Mouse (Mus musculus): ENCODE data around the gene Macrod2. TPM values are rescaled to one million over a fixed set of nuclear protein-coding genes. Genes with fewer than 3 reads are reported as not detected.

Gene Macrod2
- polyA plus RNA-seq, 1 experiment: not detected

- no peak for TF ChIP-seq CTCF (IDR thresholded peaks at IDR 0.05; ENCODE audit: insufficient read depth, low read depth, low read length)
- Histone ChIP-seq H3K4me1 (ENCODE audit: control insufficient read depth, insufficient read depth, low read length) (no peaks in the 10 kb centered on the region), H3K27ac (ENCODE audit: insufficient read depth, low read depth, low read length) (no peak overlapping the region), H3K4me3 (ENCODE audit: insufficient read depth, low read depth, low read length) (no peak overlapping the region)
- 89% methylated on average over 4 of the region's 4 CpGs for WGBS
Observed at GRCm38 (mm10) chr2:141800236-141800635, 1405.1 kb downstream of the Macrod2 start.

GRCm38 (mm10) chr2:141800909-141801308, 1405.8 kb downstream of the Macrod2 start:
- no peak for TF ChIP-seq CTCF (IDR thresholded peaks at IDR 0.05; ENCODE audit: insufficient read depth, low read depth, low read length)
- no peak for TF ChIP-seq POLR2A (IDR thresholded peaks at IDR 0.05; ENCODE audit: insufficient read depth, low read depth, low read length)
- 74% methylated on average over 2 of the region's 2 CpGs for WGBS
- Histone ChIP-seq H3K4me1 (ENCODE audit: control insufficient read depth, insufficient read depth, low read length) (no peaks in the 10 kb centered on the region), H3K27ac (ENCODE audit: insufficient read depth, low read depth, low read length) (no peak overlapping the region), H3K4me3 (ENCODE audit: insufficient read depth, low read depth, low read length) (no peak overlapping the region)

GRCm38 (mm10) chr2:141816266-141816665, 1421.2 kb downstream of the Macrod2 start:
- TF ChIP-seq CTCF (IDR thresholded peaks at IDR 0.05; ENCODE audit: insufficient read depth, low read depth, low read length): no peak
- TF ChIP-seq POLR2A (IDR thresholded peaks at IDR 0.05; ENCODE audit: insufficient read depth, low read depth, low read length): no peak
- Histone ChIP-seq H3K27ac (ENCODE audit: insufficient read depth, low read depth, low read length) (no peak overlapping the region), H3K4me3 (ENCODE audit: insufficient read depth, low read depth, low read length) (no peak overlapping the region), H3K4me1 (ENCODE audit: control insufficient read depth, insufficient read depth, low read length) (no peaks in the 10 kb centered on the region)
- WGBS: 96% methylated on average over 4 of the region's 4 CpGs

GRCm38 (mm10) chr2:141817546-141818180, 1422.6 kb downstream of the Macrod2 start:
- WGBS: 45% methylated on average over 4 of the region's 4 CpGs
- no peak for TF ChIP-seq POLR2A (IDR thresholded peaks at IDR 0.05; ENCODE audit: insufficient read depth, low read depth, low read length)
- no peak for TF ChIP-seq CTCF (IDR thresholded peaks at IDR 0.05; ENCODE audit: insufficient read depth, low read depth, low read length)
- no peak overlapping the region for H3K4me3 ChIP-seq (ENCODE audit: insufficient read depth, low read depth, low read length)
- no peaks in the 10 kb centered on the region for H3K4me1 ChIP-seq (ENCODE audit: control insufficient read depth, insufficient read depth, low read length)
- H3K27ac ChIP-seq (ENCODE audit: insufficient read depth, low read depth, low read length): no peak overlapping the region

- Histone ChIP-seq H3K27ac (ENCODE audit: insufficient read depth, low read depth, low read length) (no peak overlapping the region), H3K4me1 (ENCODE audit: control insufficient read depth, insufficient read depth, low read length) (no peaks in the 10 kb centered on the region), H3K4me3 (ENCODE audit: insufficient read depth, low read depth, low read length) (no peak overlapping the region)
- no peak for TF ChIP-seq CTCF (IDR thresholded peaks at IDR 0.05; ENCODE audit: insufficient read depth, low read depth, low read length)
Observed at GRCm38 (mm10) chr2:141820795-141821194, 1425.7 kb downstream of the Macrod2 start.

- H3K4me3 ChIP-seq (ENCODE audit: insufficient read depth, low read depth, low read length): no peak overlapping the region
- 78% methylated on average over 8 of the region's 8 CpGs for WGBS
- no peak overlapping the region for H3K27ac ChIP-seq (ENCODE audit: insufficient read depth, low read depth, low read length)
- TF ChIP-seq CTCF (IDR thresholded peaks at IDR 0.05; ENCODE audit: insufficient read depth, low read depth, low read length) (no peak), POLR2A (IDR thresholded peaks at IDR 0.05; ENCODE audit: insufficient read depth, low read depth, low read length) (no peak)
- H3K4me1 ChIP-seq (ENCODE audit: control insufficient read depth, insufficient read depth, low read length): no peaks in the 10 kb centered on the region
Observed at GRCm38 (mm10) chr2:141825606-141826495, 1430.7 kb downstream of the Macrod2 start.

- H3K4me1 ChIP-seq (ENCODE audit: control insufficient read depth, insufficient read depth, low read length): no peaks in the 10 kb centered on the region
- no peak overlapping the region for H3K27ac ChIP-seq (ENCODE audit: insufficient read depth, low read depth, low read length)
- WGBS: 87% methylated on average over 2 of the region's 2 CpGs
- H3K4me3 ChIP-seq (ENCODE audit: insufficient read depth, low read depth, low read length): no peak overlapping the region
- TF ChIP-seq CTCF (IDR thresholded peaks at IDR 0.05; ENCODE audit: insufficient read depth, low read depth, low read length) (no peak), POLR2A (IDR thresholded peaks at IDR 0.05; ENCODE audit: insufficient read depth, low read depth, low read length) (no peak)
Observed at GRCm38 (mm10) chr2:141830496-141830895, 1435.4 kb downstream of the Macrod2 start.

- no peak for TF ChIP-seq CTCF (IDR thresholded peaks at IDR 0.05; ENCODE audit: insufficient read depth, low read depth, low read length)
- TF ChIP-seq POLR2A (IDR thresholded peaks at IDR 0.05; ENCODE audit: insufficient read depth, low read depth, low read length): no peak
- WGBS: 93% methylated on average over 5 of the region's 5 CpGs
- Histone ChIP-seq H3K27ac (ENCODE audit: insufficient read depth, low read depth, low read length) (no peak overlapping the region), H3K4me3 (ENCODE audit: insufficient read depth, low read depth, low read length) (no peak overlapping the region), H3K4me1 (ENCODE audit: control insufficient read depth, insufficient read depth, low read length) (no peaks in the 10 kb centered on the region)
Observed at GRCm38 (mm10) chr2:141831515-141831914, 1436.4 kb downstream of the Macrod2 start.

GRCm38 (mm10) chr2:141834156-141834782, 1439.2 kb downstream of the Macrod2 start:
- WGBS: 70% methylated on average over 4 of the region's 4 CpGs
- TF ChIP-seq CTCF (IDR thresholded peaks at IDR 0.05; ENCODE audit: insufficient read depth, low read depth, low read length): no peak
- TF ChIP-seq POLR2A (IDR thresholded peaks at IDR 0.05; ENCODE audit: insufficient read depth, low read depth, low read length): no peak
- Histone ChIP-seq H3K27ac (ENCODE audit: insufficient read depth, low read depth, low read length) (no peak overlapping the region), H3K4me1 (ENCODE audit: control insufficient read depth, insufficient read depth, low read length) (no peaks in the 10 kb centered on the region), H3K4me3 (ENCODE audit: insufficient read depth, low read depth, low read length) (no peak overlapping the region)
